Mouse (Mus musculus): ENCODE measurements at regions not wholly inside any gene's neighbourhood (a gene's known extent, or its start where the extent isn't known, plus 50 kb on each side); places are given as distances from the start of the nearest gene placed in this dataset.

DNA sequence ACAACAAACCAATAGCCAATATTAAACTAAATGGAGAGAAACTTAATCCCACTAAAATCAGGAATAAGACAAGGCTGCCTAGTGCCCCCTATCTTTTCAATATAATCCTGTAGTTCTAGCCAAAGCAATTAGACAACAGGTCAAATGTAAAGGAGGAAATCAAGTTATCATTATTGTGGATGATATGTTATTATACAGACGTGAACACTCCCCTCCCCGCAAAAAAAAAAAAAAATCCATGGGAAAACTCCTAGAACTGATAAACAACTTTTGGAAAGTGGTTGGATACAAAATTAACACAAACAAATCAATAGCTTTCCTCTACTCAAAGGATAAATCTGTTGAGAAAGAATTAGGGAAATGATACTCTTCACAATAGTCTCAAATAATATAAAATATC is 966.2 kb upstream of the Gm12353 start:
- TF ChIP-seq MYOD1 (IDR thresholded peaks at IDR 0.05; ENCODE audit: control insufficient read depth in 1 of 3, insufficient read length in 2 of 3, low read depth in 2 of 3), result no peak
- TF ChIP-seq POLR2A (IDR thresholded peaks at IDR 0.05; ENCODE audit: insufficient read length, low read depth), result no peak
- no peak for TF ChIP-seq MAX (IDR thresholded peaks at IDR 0.05; ENCODE audit: low read depth)
- TF ChIP-seq USF1 (IDR thresholded peaks at IDR 0.05; ENCODE audit: low read depth), result no peak
- TF ChIP-seq POLR2AphosphoS2 (IDR thresholded peaks at IDR 0.05; ENCODE audit: insufficient read length, low read depth), result no peak
- TF ChIP-seq TCF12 (IDR thresholded peaks at IDR 0.05; ENCODE audit: insufficient read depth, poor library complexity, severe bottlenecking), result no peak
- no peak for TF ChIP-seq MYOG (IDR thresholded peaks at IDR 0.05; ENCODE audit: control insufficient read depth in 1 of 3, insufficient read depth in 1 of 3, insufficient read length in 2 of 3, low read depth in 2 of 3)
- no peak for TF ChIP-seq E2F4 (IDR thresholded peaks at IDR 0.05; ENCODE audit: insufficient read depth)
- TF ChIP-seq REST (IDR thresholded peaks at IDR 0.05; ENCODE audit: insufficient read depth, insufficient read length), result no peak
- TF ChIP-seq TCF3 (IDR thresholded peaks at IDR 0.05; ENCODE audit: insufficient read length, low read depth), result no peak
- TF ChIP-seq SRF (IDR thresholded peaks at IDR 0.05; ENCODE audit: control insufficient read depth, insufficient read length, low read depth), result no peak
